Mouse (Mus musculus) bone marrow macrophage, adult 2 months (primary cell): Measurements from ENCODE around the gene Nfyb. TPM values are rescaled to one million over a fixed set of nuclear protein-coding genes. Genes with fewer than 3 reads are reported as not detected.

Experiments
- H3K27ac ChIP-seq: 2 replicates; pipeline ENCODE4 v1.5.1; 2012; ENCODE audit warnings: low read depth, low read length; ENCODE audit not compliant: insufficient read depth
- H3K4me1 ChIP-seq: 2 replicates; pipeline ENCODE4 v1.6.1; 2012; ENCODE audit warnings: low read length; ENCODE audit not compliant: control insufficient read depth, insufficient read depth
- H3K4me3 ChIP-seq: 2 replicates; pipeline ENCODE4 v1.5.1; 2012; ENCODE audit warnings: mild to moderate bottlenecking, low read length, moderate library complexity; ENCODE audit not compliant: insufficient read depth
- CTCF ChIP-seq: IDR thresholded peaks from 2 replicates; pipeline ENCODE4 v1.5.1; 2012; ENCODE audit warnings: low read depth, mild to moderate bottlenecking, low read length, moderate library complexity
- POLR2A ChIP-seq: IDR thresholded peaks from 2 replicates; pipeline ENCODE4 v1.6.1; 2012; ENCODE audit warnings: mild to moderate bottlenecking, low read depth, low read length, borderline replicate concordance
- polyA plus RNA-seq: library from polyadenylated mRNA; stranded (reverse); fragments of >200 nt; gene quantifications from 2 replicates; pipeline ENCODE4 v1.2.4, GENCODE M21; 2012; ENCODE audit not compliant: missing spikeins, insufficient read depth, insufficient read length

The Nfyb gene
- polyA plus RNA-seq, result 17.1 and 19.1 TPM in 2 replicates

DNA sequence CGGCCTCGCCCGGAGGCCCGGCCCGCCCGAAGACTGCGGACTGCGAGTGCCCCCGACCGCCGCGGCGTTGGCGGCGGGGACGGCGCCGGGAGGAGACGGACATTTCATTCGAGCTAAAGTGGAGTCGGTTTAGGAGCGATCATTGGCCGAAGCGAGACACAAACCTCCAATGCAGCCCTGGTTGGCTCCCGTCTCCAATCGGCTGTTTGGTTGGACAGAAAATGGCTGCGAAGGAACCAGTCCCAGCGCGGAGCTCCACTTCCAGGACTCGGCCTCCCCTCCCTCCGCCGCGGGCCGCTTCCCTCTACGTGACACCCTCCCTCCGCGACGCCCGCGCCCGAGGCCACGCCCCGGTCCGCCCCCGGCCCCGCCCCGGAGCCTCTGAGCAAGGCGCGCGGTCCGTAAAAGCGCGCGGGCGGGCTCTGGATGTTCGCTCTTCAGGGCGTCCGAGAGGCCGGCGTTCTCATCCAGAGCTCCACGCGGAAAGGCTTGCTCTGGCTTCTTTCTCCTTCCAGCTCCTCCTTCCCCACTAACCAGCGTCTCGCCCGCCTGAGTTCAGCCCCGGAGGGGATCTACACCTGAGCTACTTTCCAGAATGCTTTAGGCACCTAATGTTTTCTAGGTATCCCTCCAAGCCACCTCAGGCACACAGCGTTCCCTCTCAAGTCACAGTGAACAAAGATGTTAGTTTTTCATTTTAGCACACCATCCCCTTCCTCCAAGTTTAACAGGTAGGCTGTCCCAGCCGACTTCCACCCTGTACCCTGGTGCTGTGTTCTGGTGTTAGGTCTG is at the start of gene Nfyb:
Nfyb (minus strand) TSS at position 305 of the 792 bp plus-strand sequence.
- Histone ChIP-seq H3K4me1 (peaks cover 8% of the 10 kb centered on the region), H3K27ac (peak within 1 kb of the TSS; percentile 50), H3K4me3 (peak within 1 kb of the TSS; percentile 68)
- TF ChIP-seq CTCF (no peak), POLR2A (peak; percentile 90; the same call in 1 of the 2 replicates)

DNA sequence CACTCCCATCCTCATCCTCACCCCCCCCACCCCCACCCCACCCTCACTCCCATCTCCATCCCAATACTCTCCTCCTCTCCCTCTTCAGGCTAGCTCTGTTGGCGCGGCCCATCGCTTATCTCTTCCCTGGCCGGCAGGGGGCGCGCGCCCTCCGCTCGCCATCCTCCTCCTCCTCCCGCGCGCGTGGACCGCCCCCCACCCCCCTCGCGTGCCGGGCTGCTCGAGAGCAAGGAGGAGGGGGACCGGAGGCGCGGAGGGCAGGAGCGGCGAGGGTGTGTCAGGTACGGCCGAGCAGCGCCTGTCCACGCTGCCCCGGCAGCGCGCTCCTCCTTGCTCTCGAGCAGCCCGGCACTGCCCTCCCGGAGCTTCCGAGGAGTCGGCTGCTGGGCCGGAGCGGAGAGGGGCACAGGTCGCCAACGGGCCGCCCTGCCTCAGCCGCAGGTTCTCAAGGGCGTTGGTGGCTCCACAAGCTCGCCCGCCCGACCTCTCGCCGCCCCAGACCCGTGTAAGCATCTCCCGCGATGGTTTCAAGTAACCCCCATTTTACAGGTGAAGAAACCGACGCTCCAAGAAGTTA is 48.0 kb upstream of the Nfyb start:
- Histone ChIP-seq H3K4me3 (peak overlapping the region; percentile 65), H3K4me1 (peaks cover 17% of the 10 kb centered on the region), H3K27ac (no peak overlapping the region)
- TF ChIP-seq POLR2A, result no peak
- TF ChIP-seq CTCF, result peak; percentile 55

DNA sequence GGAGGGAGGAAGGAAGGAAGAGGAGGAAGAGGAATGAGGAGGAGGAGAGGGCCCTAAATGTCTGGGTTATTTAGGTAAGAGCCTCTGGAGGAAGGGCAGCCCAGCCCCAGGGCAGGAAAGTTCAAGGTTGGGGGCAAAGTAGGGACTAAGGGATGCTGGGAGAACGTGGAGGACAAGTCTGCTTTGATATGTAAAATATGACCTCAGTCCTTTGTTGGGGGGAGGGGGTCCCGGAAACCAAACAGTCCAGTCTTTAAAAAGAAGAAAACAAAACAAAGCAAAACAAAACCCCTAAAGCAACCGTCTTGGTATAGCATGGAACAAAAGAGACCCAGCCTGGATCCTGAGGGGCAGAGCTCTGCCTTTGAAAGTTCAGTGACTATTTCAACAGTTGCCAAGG is 45.4 kb upstream of the Nfyb start:
- peaks cover 9% of the 10 kb centered on the region for H3K4me1 ChIP-seq

DNA sequence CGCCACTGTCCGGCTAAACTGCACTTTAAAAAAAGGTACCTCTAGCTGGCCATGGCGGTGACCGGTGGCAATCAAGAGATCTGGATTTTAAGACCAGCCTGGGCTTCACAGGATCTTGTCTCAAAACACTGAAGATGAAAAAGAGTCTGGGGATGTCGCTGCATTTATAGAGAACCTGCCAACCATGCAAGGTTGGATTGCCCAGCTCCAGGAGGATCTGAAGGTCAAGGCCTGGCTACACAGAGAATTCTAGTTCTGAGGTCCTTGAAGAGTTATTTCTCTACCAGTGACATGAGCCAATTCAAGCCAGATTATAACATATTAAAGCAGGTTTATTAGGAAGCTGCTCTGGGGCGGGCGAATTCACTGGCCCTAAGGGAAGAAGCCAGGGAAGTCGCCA is 44.9 kb upstream of the Nfyb start:
- peaks cover 7% of the 10 kb centered on the region for H3K4me1 ChIP-seq

More for the DNA sequence above, 45.4 kb upstream of the Nfyb start:
- no peak overlapping the region for H3K4me3 ChIP-seq
- no peak for TF ChIP-seq POLR2A
- no peak for TF ChIP-seq CTCF
- H3K27ac ChIP-seq, result no peak overlapping the region

DNA sequence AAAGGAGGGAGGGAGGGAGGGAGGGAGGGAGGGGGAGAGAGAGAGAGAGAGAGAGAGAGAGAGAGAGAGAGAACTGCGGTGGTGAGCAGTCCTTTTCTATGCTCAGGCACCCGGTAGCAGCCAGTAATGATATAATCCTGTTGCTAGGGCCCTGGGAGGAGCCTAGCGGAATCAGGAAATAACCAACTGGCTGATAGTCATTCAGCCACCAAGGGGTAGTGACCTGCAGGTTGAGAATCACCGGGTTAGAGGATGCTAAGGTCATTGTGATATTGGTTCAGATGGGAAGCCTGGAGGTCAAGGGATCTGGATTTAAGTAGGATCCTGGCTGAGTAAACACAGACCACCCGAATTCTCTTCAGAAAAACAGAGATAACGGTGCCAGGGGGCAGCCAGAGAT is 44.2 kb upstream of the Nfyb start:
- H3K4me3 ChIP-seq, result no peak overlapping the region
- TF ChIP-seq CTCF (no peak), POLR2A (no peak)
- 0 out of 2 replicates have a peak, but pooled peaks cover 2% of the 10 kb centered on the region for H3K4me1 ChIP-seq
- H3K27ac ChIP-seq, result no peak overlapping the region

More for the DNA sequence above, 44.9 kb upstream of the Nfyb start:
- Histone ChIP-seq H3K27ac (no peak overlapping the region), H3K4me3 (no peak overlapping the region)
- no peak for TF ChIP-seq CTCF
- TF ChIP-seq POLR2A, result no peak

DNA sequence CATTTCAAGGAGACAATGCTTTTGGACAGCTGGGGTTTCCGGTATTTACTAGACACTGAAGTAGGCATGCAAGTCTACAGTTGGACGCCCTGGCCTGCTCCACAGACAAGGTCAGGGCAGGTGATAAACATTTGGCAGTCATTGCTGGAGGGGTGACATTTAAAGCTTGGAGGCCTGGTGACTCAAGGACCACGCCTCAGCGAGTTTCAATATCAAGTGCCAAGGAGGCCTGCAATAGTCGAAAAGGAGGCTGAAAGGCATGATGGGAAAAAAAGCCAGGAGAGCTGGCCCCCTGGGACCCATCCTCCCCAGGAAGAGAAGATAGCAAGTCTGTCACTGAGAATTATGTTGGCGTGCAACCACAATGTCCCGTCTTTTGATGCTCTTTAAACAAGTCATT is 43.3 kb upstream of the Nfyb start:
- Histone ChIP-seq H3K27ac (no peak overlapping the region), H3K4me3 (no peak overlapping the region), H3K4me1 (0 out of 2 replicates have a peak, but pooled peaks cover 2% of the 10 kb centered on the region)
- TF ChIP-seq CTCF, result no peak
- no peak for TF ChIP-seq POLR2A

DNA sequence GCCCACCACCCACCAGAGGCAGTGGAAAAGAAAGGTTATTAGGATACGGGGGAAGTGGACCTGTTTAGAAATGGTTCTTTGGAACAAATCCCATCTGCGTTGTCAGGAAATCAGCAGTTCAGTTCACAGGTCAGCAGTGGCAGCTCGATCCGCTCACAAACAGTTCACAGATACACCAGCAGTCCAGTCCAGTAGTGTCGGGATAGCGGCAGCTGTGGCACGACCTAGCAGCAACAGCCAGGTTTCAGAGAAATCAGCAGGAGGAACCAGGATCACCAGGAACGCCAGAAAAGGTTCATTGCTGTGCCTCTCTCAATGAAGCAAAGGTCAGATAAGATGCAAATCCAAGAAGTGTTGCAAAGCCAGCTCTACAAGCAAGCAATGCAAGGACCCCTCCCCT is 42.5 kb upstream of the Nfyb start:
- H3K4me1 ChIP-seq, result 0 out of 2 replicates have a peak, but pooled peaks cover 2% of the 10 kb centered on the region
- TF ChIP-seq POLR2A (no peak), CTCF (no peak)
- no peak overlapping the region for H3K27ac ChIP-seq
- H3K4me3 ChIP-seq, result no peak overlapping the region

DNA sequence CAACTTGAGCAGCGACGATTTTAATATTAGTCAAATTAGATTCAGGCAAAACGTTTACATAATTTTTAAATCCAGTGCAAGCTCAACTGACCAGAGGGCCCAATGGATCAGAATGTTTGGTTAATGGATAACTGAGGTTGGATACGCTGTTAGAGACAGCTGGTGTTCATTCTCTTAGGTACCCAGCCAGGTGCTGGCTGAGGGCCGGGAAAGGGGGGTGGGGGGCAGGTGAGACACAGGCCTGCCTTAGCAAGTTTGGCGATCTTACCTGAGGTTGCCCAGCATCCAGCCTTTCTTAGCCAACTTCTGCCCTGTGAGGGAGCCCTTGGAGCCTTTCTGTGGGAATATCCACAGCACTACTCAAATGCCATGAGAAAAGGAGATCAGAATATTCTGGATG is 41.2 kb upstream of the Nfyb start:
- TF ChIP-seq CTCF (no peak), POLR2A (no peak)

DNA sequence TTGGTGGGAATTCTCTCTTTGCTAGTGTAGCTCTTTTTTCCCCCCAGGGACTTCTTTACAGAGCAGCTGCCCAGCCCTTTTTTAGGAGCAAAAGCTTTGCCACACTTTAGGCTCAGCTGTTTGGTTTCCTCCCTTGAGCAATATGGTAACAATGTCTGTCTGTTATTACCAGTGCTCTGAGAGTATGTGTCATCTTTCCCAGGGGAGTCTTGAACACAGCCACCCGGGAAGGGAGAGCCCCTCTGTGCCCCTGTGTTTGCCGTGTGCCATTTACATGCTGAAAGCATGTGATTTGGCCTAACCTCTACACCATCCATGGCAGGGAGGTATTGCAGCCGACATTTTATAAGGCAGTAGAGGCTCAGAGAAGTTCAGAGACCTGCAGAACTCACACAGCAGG is 40.5 kb upstream of the Nfyb start:
- 0 out of 2 replicates have a peak, but pooled peaks cover 2% of the 10 kb centered on the region for H3K4me1 ChIP-seq
- no peak overlapping the region for H3K4me3 ChIP-seq
- no peak overlapping the region for H3K27ac ChIP-seq
- TF ChIP-seq POLR2A (no peak), CTCF (no peak)

More for the DNA sequence above, 41.2 kb upstream of the Nfyb start:
- Histone ChIP-seq H3K4me1 (0 out of 2 replicates have a peak, but pooled peaks cover 2% of the 10 kb centered on the region), H3K4me3 (no peak overlapping the region), H3K27ac (no peak overlapping the region)

DNA sequence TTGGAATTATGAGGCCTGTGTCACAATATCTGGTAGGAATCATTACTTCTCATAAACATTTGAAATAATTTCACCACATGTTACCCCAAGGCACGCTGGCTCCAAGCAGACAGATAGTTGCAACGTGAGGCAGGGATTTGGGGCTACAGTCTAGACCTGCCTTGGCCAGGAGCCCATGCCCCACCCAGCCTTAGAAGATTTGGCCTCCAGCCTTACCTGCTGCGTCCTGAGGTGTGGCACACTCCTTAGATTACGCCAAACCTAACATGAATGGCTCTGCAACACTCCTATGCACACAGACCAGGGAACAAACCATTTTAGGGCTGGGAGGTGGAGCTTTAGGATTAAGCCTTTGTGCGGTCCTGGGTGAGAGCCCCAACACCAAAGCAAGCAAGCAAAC is 36.1 kb upstream of the Nfyb start:
- no peak for TF ChIP-seq POLR2A
- no peak for TF ChIP-seq CTCF
- Histone ChIP-seq H3K4me3 (no peak overlapping the region), H3K27ac (no peak overlapping the region), H3K4me1 (peaks cover 18% of the 10 kb centered on the region)
